Mouse (Mus musculus): ENCODE results near the gene Map3k5.

DNA sequence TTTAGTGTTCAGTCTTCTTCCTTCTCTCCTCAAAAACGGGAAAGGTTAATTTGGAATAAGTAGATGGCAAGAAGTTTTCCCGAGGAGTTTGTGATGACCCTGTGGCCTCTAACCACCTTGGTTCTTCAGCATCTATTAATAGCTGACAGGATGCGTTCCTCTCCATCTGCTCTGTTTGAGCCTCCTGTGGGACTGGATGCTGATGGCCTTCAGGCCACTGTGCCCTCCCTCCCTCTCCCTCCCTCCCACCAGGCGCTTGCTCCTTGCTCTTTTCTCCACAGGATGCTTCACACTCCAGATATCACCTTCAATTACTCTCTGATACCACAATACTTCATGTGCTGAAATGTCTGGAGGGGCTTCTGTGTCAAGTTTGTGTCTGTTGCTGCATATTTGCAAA is 224.5 kb downstream of the Map3k5 start:
- TF ChIP-seq EP300 (IDR thresholded peaks at IDR 0.05; ENCODE audit: low read depth in 1 of 2, low read length in 2 of 2) = no peak
- no peak for TF ChIP-seq MAFK (IDR thresholded peaks at IDR 0.05; ENCODE audit: borderline replicate concordance, low read depth, low read length)
- TF ChIP-seq CTCF (IDR thresholded peaks at IDR 0.05 in 2 of 3, conservative IDR thresholded peaks at IDR 0.05 in 1 of 3; ENCODE audit: control insufficient read depth in 1 of 3, insufficient read depth in 1 of 3, low read depth in 2 of 3, low read length in 3 of 3, poor library complexity in 1 of 3, severe bottlenecking in 1 of 3) = no peak
- no peak for TF ChIP-seq SIN3A (IDR thresholded peaks at IDR 0.05; ENCODE audit: low read length)
- no peak for TF ChIP-seq KAT2A (conservative IDR thresholded peaks at IDR 0.05; ENCODE audit: low read depth, low read length)
- TF ChIP-seq SMC3 (IDR thresholded peaks at IDR 0.05; ENCODE audit: low read depth, low read length) = no peak
- TF ChIP-seq MYC (IDR thresholded peaks at IDR 0.05; ENCODE audit: low read depth, low read length) = no peak
- no peak for TF ChIP-seq POLR2A (IDR thresholded peaks at IDR 0.05; ENCODE audit: control insufficient read depth in 1 of 2, insufficient read depth in 1 of 2, low read depth in 1 of 2, low read length in 2 of 2, poor library complexity in 1 of 2)
- no peak for TF ChIP-seq GATA1 (IDR thresholded peaks at IDR 0.05; ENCODE audit: low read depth, low read length)
- no peak for TF ChIP-seq MEF2A (IDR thresholded peaks at IDR 0.05; ENCODE audit: extremely low read depth, insufficient replicate concordance, low read depth, low read length, poor library complexity, severe bottlenecking)
- TF ChIP-seq E2F4 (IDR thresholded peaks at IDR 0.05; ENCODE audit: borderline replicate concordance, low read depth, low read length) = no peak
- no peak for TF ChIP-seq TAL1 (IDR thresholded peaks at IDR 0.05; ENCODE audit: low read length)
